Mouse (Mus musculus) gastrocnemius, postnatal 36 days (tissue): ENCODE measurements around the gene Hist2h2ac. TPM values are rescaled to one million over a fixed set of nuclear protein-coding genes. Genes with fewer than 3 reads are reported as not detected.
A peak's percentile ranks its signal among the peaks of the same experiment; 100 is the strongest.
"Not testable (repeated sequence)": the region's sequence is repeated elsewhere in the genome, so short reads cannot be mapped to it uniquely, and the experiment has no call there.

Source experiments
- DNase-seq, 2 experiments: peaks; one replicate each; pipeline ENCODE4 v3.0.0; 2022
- intact Hi-C: fragments of 180-260 bp; cut with DNase I; formaldehyde crosslinking; loops from one replicate; pipeline ENCODE4 v1.15.1; 2025
- total RNA-seq, 2 experiments: library from RNA; stranded (reverse); gene quantifications; 2 replicates each; pipeline ENCODE4 v1.2.3; 2021

The Hist2h2ac gene
- total RNA-seq, 2 experiments from 2014 or later, result 9.9 to 10.3 TPM

DNA sequence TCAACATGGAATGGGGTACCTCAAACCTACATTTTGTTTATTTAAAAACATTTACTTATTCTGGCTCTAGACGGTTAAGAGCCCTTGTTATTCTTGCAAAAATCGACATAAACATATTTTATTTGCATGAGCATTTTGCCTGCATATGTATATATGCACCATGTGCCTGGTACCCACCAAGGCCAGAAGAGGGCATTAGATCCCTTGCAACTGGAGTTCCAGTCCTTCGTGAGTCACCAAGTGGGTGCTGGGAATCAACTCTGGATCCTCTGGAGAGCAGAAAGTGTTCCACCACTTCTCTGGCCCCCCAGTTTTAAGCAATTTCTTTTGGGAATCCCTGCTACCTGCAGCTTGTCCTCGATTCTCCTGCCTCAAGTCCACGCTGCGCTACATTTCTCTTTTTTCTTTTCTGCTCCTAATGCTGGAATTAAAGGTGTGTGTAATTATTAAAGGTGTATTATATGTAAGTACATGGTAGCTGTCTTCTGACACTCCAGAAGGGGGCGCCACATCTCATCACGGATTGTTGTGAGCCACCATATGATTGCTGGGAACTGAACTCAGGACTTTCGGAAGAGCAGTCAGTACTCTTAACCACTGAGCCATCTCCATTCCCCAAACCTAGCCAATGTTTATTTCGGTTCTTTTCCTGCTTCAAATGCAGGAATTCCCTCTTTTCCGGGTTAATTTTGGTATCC is 24.9 kb downstream of the Hist2h2ac start:
- DNase-seq, result no peak
- intact Hi-C loops, result no loop called here

DNA sequence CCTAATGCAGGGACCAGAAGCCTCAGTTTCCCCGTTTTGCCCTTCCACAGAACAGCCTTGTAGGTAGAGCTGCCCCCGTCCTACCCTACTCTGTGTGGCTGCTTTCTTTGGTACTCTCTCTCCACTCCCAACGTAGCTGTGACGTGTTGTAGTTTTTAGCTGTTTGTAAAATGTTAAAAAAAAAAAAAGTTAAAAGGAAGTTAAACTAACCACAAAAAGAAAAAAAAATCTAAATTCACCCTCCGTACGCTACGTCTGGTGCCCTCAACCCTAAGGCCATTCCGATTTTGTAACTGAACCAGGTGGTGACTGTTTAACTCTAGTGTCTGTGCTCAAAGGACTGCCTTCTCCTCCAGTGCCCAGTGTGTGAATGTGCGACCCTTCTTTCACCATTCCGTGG is 25.7 kb downstream of the Hist2h2ac start:
- no peak for DNase-seq

DNA sequence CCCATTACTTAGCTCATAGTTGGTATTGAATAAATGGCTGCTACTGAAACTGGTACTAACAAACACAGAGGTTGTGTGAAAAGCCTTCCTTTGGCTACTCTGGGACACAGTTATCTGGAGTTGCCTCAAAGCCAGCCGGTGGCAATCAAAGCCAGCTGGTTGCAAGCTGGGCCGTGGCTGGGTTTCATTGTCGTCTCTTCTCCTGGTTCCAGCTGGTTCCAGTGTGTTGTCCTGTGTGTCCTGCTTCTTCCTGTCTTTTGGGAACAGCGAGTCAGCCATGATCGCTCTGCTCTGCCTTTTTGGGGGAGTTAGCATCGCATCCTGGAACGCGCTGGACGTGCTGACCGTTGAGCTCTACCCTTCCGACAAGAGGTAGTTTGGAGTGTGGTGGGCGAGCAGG is 27.7 kb downstream of the Hist2h2ac start:
- intact Hi-C loops, result no loop called here
- DNase-seq, result no peak

More for the DNA sequence above, 25.7 kb downstream of the Hist2h2ac start:
- intact Hi-C loops, result no loop called here

DNA sequence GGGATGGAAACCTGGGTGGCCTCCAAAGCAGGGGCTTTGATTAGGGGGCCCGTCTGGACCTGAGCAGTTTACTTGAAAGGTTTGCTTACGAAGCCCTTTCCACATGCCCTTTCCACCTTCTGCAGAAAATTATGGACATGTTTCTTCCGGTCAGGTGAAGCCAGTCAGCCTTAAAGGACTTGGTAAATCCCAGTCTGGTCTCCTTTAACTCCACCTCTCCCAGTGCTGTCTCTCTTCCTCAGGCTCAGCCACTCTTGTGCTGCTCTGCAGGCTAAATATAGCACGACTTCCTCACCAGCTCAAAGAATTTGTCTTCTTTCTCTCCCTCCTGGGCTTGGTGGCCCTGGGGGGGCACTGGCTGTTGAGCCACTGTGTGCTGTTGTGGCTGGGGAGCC is 38.3 kb downstream of the Hist2h2ac start:
- no peak for DNase-seq
- intact Hi-C loops, result no loop called here

DNA sequence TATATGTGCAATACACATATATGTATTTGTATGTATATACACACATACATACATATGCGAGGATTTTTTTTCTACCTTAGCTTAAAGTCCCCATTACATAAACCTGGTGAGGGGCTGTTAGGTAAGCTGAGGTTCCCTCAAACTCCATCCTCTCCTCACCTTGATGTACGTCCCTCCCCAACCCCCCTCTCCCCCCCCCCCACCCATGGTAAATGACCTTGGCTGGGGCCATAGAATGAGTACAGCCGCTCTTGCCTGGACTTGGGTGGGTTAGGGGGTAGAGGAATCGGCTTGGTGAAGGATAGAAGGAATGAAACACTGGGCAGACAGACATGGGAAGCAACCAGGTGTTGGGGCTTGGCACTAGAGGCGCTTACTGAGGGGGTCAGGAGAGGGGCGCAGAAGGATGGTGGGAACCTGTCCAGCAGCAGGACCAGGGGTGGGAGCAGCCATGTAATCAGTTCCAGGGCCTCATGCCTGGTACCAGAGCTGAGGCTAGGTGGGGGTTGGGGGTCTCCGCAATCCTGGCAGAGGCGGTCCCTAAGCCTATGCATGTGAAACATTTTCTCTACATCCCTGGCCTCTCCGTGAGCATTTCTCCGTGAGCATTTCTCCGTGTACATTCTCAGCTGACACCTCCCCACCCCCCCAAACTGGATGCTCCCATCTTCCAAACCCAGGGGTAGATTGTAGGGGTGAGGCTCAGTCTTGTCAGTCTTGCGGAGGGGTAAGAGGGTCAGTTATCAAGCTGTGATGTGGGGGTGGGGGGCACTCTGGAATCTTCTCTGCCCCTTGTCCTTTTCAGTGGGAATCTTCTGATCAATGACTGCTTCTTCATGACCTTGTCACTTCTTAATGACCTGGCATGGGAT is 38.9 kb downstream of the Hist2h2ac start:
- intact Hi-C loops, result no loop called here
- no peak for DNase-seq

DNA sequence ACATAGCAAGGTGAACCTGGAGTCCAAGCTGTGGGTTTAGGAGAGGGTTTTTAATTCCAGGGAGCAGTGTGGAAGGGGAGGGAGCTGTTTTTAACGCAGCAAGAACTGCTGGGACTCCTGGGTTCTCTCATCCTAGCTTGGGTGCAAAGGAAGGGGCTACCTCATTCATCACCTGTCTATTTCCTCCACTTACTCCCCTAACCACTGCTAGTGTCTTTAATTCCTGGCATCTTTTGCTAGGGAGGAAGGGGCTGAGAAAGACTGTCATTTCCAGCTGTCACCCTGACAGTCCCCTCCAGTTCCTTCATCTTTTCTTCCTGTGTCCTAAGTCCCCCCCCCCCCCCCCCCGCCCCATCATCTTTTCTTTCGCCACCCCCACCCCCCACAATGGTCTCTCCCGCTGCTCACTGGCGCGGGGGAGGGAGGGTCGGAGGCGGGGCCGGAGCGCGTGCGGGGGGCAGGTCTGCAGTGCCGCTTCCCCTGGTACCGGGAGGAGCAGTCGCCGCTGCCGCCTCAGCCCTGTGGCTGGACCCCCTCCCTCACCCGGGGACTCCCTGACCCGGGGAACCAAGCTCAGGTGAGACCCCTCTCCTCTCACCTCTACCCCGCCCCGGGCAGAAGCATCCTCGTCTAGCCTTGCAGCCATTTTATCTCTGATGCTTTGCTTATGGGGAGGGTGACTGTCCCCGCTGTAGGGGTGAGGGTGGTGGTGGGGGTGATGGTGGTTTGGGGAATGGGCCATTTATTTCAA is 39.8 kb downstream of the Hist2h2ac start, which contains the start of gene Sv2a:
Gene Sv2a (plus strand): TSS at position 425 of the 751 bp plus-strand sequence.
- no peak for DNase-seq
- intact Hi-C loops, result no loop called here

DNA sequence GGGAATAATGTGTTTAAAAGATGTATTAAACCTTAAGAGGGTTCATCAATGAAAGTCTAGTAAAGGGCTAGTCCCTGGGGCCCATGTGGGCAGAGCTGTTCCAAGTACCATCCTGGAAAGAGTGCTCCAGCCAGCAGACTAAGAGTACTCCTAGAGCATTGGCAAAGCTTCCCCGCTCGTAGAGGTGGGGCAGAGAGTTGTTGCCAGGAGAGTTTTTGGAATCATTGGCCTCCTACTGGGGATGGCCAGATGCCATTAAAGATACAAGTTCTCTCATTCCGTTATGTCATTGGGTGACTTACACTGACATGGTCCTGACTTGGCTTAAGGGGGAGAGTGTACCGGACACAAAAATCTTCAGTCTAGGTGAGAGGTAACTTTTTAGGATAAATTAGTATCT is 41.1 kb downstream of the Hist2h2ac start:
- peak in 1 of 2 experiments; percentile 42 for DNase-seq
- intact Hi-C loops, result no loop called here

DNA sequence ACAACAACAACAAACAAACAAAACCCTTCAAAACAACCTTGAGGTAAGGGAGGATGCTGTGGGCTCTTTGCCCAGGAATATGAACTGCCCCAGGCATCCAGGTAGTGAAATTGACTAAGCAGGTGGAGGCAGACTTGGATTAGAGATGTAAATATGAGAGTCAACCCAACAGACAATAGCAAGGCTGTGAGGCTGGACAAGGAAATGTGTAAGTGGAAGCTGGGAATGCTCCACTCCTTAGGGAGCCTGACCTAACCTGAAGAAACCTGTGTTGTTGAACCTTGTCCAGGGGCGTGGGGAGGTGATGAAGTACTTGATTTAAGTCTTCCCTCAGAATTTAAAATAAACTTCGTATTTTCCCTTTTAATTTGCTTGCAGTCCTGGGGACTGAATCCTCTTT is 41.8 kb downstream of the Hist2h2ac start:
- intact Hi-C loops, result no loop called here
- DNase-seq, result no peak

DNA sequence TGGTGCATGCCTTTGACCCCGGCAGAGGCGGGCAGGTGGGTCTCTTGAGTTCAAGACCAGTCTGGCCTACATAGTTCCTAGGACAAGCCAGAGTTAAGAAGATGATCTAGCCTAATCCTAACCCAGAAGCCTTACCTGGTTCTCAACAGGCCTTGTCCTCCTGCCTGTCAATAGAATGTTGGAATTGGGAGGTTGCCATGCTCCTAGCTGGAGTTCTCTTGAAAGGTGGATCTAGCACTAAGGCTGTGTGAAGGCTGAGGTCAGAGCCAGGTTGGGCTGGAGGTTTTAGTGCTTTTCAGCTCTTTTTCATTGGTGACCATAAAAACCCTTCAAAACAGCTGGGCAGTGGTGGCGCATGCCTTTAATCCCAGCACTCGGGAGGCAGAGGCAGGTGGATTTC is 42.3 kb downstream of the Hist2h2ac start:
- DNase-seq, result no peak

DNA sequence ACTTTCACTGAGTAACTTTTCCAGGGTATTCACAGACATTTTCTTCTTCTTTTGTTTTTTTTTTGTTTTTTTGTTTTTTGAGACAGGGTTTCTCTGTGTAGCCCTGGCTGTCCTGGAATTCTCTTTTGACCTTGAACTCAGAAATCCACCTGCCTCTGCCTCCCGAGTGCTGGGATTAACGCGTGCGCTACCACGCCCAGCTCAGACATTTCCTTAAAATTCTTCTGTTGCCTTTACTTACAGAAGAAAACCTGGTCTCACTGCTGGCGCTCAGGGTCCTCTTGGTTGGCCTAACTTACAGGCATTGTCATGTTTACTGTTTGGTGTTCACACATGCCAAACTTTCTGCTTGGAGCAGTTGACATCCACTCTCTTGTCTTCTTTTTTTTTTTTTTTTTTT is 45.4 kb downstream of the Hist2h2ac start:
- intact Hi-C loops, result no loop called here
- no peak for DNase-seq

More for the DNA sequence above, 42.3 kb downstream of the Hist2h2ac start:
- intact Hi-C loops, result no loop called here

DNA sequence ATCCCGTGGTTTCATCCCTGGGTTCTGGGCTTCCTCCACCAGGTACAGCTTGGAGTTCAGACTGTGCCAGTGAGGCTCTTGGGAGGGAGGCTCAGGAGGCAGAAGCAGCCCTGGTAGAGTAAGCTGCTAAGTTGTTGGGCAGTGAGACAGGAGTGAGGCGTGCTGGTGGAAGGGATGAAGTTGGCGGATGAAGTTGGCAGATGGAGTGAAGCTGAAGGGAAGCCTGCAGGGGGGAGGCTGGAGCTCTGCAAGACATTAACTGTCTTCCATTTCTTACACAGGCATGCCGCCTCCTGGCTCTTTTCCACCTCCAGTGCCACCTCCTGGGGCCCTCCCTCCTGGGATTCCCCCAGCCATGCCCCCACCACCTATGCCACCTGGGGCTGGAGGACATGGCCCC is 46.6 kb downstream of the Hist2h2ac start:
- intact Hi-C loops, DNase-seq: not testable (repeated sequence)

DNA sequence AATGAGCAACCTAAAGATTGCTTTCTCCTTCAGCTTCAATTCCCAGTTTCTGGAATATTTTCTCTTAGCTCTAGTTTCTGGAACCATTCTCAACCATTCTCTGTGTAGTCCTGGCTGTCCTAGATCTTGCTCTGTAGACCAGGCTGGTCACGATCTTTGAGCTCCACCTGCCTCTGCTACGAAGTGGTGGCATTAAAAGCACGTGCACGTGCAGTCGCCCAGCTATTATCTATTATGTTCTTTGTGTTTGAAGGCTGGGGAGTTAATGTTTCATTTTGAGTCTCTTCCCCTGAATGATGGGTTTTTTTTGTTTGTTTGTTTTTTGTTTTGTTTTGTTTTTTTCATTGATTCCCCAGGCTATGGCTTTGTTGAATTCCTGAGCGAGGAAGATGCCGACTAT is 47.5 kb downstream of the Hist2h2ac start:
- intact Hi-C loops, result no loop called here
- no peak for DNase-seq

DNA sequence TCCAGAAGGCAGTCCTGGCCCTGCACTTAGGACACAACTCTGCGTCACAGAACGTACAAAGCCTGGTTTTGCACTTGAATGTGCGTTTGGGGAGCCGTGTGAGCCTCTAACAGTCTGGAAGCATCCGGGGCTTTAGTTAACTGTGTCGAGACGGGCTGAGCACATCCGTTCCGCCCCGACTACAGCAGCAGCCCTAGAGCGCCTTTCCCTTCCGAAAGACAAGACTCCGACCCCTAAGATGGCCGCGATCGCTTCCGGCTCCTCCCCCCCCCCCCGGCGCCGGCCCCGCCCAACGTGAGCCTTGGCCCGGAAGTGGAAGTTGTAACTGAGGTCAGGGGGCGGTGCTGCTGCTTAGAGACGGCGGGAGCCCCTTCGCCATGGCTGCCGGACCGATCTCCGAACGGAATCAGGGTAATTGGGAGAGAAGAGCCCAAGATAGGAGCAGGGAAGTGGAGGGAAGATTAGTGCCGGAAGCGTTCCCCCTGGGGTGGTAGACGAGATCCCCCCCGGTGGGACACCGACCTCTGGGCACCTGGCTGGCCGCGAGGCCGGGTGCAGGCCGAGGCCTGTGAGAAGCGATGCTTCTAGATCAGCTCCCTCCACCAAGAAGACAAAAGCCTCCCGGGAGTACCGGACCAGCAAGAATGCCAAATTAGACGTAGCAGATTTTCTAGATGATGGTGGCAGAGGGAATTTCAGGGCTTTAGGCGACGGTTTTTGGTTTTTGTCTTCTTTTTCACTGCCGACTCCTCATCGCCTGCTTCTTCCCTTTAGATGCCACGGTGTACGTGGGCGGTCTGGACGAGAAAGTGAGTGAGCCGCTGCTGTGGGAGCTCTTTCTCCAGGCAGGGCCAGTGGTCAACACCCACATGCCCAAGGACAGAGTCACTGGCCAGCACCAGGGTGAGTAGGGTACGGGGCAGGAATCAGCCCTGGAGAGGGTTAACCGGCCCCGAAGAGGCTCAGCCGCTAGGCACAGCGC is 48.2 kb downstream of the Hist2h2ac start, which contains the start of gene Sf3b4:
Gene Sf3b4 (plus strand): TSS at position 136 of the 982 bp plus-strand sequence.
- peak; percentile 76 to 81 for DNase-seq
- intact Hi-C loops, result no loop called here

DNA sequence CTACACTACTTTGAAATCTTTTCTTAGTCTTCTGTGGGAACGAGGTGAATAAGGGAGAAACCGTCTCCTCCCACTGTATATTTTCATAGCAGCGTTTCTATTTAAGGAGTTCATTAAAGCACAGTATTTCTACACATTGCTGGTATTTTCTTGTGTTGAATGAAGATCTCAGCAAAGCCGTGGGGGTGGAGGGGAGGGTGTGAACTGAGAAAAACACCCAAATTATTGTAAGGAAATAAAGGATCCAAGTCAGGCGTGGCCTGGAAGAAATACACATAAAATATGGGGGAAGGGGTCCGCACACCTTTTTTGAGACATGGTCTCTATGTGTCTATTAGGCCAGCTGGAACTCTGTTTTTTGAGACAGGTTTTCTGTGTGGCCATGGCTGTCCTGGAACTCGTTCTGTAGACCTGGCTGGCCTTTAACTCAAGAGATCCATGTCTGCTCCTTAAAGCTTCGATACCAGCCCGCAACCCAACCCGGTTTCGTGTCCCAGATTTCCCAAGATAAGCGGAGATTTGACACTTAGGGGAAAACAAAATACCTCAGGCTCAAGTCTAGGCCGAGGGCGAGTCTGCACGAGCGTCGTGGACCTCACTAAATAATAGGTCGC is 49.0 kb downstream of the Hist2h2ac start:
- no peak for DNase-seq
- intact Hi-C loops, result no loop called here

DNA sequence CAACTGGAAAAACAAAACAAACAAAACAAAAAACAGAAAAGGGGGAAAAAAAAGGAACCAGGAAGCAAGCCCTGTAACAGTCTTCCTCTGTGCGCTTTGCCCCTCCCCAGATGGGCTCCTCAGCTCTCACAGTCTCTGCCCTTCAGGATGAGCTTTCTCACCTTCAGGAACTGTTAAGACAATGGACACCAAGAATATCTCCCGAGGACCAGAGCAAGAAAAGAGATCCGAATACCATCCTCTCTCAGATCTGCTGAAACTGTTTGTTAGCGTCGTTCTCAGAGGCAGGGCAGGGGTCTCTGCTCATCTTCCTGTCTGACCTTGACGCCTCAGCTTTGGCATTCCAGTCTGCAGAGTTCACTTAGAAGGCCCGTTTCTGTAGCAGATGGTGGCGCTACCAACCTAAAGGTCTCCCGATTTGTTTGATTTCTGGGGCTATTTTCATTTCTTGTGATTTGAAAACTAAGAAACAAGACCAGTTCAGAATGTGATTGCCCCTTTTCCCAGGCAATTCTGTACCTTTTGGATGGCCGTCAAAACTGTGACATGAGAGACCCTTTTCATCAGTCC is 49.6 kb downstream of the Hist2h2ac start:
- no peak for DNase-seq
- intact Hi-C loops, result no loop called here
